Mouse (Mus musculus): Measurements from ENCODE around the gene Csnk1e.
A peak's percentile ranks its signal among the peaks of the same experiment; 100 is the strongest.

Csnk1e gene

DNA sequence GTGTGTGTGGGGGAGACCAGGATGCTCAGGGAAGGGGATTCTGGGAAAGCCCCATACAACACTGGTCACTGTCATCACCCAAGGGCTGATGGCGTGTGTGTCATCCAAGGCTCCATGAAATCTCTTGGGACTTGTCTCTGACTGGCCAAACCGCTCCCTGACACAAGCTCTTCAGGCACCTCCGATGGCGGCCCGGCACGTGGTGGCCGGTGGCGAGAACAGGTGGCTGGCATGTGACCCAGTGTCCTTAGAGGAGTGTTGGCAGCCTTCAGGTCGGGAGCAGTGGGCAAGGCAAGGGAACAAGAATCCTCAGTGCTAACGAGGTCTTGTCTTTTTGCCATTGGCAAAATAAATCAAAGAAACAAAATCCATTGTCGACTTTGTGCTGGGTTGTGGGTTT lies 36.7 kb downstream of the Csnk1e start:
- DNase-seq, result no peak

DNA sequence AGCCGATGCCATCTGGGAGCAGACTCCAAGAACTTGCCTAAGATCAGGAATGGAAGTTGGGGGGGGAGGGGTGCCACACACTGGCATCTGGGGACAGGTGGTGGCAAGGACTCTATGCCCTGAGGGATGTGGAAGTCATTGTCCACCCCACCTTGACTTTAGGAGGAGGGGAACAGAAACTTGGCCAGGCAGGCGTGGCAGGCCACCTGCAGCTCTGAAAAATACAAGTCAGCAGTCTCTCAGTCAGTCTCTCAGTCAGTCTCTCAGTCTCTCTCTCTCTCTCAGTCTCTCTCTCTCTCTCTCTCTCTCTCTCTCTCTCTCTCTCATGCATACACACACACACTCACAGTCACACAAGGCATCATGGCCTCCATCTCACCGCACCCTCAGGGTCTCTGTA lies 37.1 kb downstream of the Csnk1e start:
- DNase-seq, result no peak

DNA sequence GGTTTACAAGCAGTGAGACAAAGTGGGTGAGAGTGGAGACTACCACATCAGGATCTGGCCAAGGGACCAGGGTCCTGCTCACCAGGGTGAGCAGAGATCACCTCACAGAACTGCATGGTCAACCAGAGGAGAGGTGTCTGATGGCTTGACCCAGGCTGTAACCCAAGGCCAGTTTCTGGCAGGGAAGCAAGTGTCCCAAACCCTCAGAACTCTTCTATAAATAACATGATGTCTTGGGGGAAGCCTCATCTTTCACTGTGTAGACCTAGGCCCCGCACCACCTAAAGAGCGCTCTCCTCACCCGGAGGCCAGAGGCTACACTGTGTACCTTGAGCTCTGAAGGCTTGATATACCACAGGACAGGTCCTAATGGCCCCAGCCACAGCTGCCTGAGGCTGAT lies 38.0 kb downstream of the Csnk1e start:
- no peak for DNase-seq

DNA sequence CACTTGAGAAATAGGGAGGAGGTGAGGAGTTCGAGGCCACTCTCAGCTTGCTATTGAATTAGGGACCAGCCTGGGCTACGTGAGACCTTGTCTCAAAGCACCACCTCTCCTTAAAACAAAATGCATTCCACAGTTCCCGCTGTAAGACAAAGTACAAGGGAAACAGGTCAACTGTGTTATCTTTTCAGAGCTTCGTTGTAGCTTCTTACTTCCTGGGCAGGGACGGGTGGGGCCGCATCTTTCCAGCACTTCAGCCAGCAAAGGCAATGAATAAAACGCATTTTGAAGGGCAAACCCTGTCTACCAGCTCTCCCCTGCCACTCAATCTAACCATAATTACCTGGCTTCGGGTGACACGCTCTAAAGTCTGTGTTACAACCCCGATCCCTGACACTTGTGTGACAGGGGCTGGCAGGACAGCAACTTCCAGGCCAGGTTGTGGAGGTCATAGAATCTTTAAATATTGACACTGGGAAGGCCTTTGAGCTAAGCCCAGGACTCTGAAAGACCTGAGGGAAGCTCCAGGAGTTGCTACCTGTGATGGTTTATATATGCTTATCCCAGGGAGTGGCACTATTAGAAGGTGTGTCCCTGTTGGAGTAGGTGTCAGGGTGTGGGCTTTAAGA lies 38.8 kb downstream of the Csnk1e start:
- DNase-seq, result no peak

DNA sequence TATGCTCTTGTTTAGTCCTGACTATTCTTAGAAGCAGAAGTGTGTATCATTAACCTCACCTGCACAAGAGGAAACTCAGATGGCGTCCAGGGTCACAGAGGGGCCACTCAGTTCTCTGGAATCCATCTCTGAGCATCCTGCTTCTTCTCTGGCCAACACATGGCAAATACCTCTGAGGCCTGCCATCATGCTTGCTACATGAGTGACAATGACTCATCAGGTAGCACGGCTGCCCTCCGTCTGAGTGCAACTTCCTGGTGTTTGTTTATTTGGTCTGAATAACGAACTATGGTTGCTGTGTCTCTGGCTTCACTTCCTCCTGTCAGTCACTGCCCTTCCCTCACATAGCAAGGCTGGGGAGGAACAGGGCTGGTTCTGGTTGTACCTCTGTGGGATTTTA lies 40.9 kb downstream of the Csnk1e start:
- DNase-seq, result no peak

DNA sequence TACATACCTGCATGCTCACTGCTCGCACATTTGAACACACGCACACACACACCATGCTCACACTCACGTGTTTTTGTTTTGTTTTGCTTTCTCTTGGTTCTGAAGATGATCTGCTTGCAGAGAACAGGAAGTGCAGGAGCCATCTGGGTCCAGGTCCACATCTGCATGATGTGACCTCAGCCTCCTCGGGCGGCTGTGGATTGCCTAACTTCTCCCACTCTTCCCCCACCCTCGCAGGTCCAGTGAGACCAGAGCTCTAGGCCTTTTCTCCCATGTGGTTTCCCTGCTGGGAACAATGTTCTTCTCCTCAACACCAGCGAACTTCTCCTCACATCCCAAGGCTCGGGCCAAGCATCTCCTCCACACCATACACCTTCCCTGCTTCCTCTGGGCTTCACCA lies 41.6 kb downstream of the Csnk1e start:
- no peak for DNase-seq

DNA sequence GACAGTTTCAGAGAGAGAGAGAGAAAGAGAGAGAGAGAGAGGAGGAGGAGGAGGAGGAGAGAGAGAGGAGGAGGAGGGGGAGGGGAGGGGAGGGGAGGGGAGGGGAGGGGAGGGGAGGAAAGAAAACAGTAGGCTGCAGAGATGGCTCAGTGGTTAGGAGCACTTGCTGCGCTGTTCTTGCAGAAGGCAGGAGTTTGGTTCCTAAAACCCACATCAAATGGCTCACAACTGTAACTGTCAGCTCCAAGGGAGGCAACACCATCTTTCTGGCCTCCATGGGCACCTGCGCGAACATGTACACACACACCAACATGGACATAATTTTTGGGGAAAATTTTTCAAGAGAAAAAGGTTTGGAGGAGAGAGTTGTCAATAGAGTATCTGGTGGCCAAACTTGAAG lies 42.2 kb downstream of the Csnk1e start:
- no peak for DNase-seq

DNA sequence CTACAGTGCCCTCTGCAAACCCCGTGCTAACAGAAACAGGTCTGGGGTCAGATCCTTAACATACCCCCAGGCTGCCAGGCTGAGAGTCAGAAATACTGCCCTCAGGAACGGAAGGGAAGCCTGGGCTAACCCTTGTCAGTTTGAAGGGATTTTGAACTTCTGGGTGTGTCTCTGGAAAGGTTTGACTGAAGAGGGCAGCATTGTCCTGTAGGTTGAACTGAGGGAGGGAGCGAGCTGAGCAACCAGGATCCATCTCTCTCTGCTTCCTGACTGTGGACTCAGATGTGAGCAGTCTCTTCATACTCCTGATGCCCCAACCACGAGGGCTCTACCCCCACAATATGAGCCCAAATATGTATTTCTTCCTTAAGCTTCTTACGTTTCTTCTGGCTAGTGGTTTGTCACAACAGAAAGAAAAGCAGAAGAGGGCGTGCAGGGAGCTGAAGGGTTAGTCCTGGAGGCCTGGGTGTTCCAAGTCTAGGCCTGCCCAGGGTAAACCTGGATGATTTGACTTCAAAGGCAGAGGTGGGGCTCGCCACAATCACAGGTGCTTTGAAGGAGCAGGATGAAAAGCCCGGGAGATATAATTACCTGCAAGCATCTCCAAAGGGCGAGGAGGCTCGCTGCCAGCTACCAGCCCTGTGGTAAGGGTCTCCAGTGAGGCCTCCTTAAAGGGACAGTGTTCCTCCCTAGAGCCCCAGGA lies 43.9 kb downstream of the Csnk1e start:
- DNase-seq, result no peak

DNA sequence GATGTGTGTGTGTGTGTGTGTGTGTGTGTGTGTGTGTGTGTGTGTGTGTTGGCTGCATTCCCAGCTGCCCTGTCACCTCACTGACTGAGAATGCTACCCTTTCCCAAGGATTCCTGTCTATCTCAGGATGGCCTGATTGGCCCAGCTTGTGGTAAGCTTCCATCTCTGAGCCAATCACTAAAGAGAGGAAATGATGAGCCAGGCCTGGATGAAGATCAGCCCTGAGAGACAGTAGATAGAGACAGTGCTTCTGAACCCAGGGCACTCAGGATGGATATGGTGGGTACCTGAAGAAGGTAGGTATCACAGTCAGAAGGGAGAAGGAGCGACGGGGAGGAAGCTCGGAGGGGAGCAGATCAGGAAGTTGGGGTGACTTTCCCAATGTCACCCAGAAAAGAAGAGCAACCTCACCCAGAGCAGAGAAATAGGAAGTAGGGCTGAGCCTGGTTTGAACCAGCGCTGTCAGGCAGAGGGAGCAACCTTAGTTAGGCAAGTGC lies 46.2 kb downstream of the Csnk1e start:
- DNase-seq, result no peak

DNA sequence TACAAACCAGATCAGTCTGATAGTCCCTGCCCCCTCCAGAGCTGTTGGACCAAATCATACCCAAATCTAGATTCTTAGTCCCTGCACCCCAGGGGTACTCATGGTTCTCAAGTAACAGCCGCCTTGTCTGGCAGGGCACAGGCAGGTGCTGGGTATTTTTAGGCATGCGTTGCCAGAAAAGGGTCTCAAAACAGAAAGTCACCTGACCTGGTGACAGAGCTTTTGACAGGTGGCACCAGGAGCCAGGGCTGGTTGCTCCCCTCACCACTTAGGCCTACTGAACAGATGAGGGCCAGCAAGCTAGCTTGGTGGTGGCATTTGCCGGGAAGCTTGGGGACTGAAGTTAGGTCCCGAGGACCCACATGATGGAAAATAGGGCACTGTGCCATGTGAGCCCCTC lies 48.8 kb downstream of the Csnk1e start:
- no peak for DNase-seq

DNA sequence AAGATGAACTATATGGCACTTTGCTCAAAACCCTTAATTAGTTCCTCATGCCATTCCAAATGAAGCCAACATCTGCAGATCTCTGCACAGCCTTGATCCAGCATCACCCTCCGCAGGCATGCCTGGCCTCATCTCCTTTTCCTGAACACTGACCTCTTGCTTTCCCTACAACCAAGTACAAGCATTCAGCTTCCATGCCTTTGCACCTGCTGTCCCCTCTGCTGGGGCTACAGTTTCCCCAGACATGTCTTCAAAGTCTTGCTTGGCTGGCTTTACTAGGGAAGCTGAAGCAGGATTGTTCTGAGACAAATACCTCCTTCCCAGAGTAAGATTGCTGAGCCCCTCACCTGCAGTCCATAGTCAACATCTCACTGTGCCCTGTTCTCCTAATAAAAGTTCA lies 51.1 kb downstream of the Csnk1e start:
- no peak for DNase-seq

DNA sequence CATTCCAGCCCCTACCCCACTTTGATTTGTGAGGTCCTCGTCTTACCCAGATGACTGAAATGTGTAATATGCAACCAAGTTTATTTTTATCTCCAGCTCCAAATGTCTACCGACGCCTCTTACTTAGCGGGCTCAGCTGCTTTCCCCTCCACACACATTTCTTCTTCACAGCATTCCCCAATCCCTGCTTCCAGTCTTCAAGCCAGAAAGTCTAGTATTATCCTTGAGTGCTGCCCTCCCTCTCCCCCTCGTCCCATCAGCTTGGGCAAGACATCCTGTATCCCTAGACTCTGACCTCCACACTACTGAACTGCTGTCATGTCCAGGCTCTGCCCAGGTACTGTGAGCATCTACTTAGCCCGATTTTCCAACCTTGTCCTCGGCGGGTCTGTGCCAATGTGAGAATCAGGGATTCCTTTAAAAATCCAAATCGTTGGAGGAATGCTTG lies 51.6 kb downstream of the Csnk1e start:
- DNase-seq, result no peak

DNA sequence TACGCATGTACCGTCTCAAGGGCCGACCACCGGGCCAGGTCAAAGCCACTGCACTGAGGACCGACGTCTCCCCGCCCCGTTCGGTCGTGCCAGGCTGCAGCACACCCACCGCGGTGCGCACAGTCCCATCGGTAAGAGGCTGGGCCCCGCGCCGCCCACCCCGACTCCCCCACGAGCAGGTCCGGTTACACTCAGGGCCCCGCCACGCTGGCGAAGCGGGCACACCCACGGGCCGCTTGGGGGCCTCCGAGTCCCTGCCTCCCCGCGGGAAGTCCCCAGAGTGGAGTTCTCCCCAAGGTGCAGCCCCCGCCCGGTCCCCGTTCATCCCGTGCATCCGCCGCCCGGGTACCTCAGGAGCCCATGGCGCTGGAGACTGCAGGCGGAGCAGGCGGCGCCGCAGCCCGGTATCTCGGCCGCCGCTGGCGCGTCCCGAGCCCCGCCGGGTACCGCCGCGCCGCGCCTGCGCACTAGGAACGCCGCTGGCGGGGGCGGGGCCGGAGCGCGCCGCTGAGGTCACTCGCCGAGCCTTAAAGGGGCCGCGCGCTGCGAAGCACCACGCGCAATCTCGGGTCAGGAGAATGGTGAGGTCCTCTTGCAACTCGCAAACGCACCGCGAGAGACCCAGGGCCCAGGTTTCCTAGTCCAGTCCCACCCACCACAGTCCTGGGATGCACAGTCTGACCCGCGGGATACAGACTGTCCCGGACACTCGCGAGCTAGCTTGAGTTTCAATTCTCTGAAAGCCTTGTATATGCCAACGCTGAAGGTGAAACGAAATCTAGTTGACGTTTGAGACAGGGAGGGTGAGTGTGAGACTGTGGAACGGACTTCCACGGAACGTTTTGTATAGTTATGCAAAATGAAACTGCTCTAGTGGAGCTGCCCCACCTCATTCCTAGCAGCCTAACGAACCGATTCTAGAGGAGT lies 52.3 kb downstream of the Csnk1e start, which contains the start of gene Tmem184b:
TSS of gene Tmem184b (minus strand) at position 734 of the 927 bp plus-strand sequence.
- peak; percentile 87 for DNase-seq

DNA sequence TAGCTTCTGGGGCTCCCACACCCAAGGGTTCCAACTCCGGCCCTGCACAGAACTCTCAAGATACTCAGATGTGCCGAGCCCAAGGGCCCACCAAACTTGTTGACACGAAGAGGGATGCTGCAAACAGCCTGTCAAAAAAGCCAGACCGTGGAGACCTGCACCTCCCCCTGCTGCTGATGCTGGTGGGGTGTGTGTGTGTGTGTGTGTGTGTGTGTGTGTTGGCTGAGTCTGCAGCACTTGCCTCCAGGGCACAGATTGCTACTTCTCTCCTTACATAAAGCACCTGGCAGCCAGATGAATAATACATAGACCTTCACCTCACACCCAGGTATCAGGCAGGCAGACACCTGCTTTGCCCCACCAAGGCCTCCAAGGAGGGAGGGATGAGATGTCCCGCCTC lies 53.2 kb downstream of the Csnk1e start:
- no peak for DNase-seq

DNA sequence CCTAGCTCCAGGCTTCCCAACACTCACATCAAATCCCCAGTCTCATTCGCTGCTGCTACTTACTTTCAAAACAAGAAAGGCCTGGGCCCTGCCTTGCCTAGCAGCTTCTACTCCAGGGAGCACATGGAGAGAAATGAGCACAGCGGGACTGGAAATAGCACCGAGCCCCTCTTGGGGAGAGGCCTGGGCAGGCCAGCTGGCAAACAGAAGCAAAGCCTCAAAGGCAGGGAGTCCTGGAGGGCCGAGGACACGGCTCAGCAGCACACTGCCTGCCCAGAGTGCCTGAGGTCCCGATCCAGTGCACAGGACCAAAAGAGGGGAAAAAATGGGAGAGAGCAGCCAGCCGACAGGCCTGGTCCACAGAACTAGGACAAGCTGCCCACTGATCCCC lies 54.4 kb downstream of the Csnk1e start:
- DNase-seq, result peak; percentile 47

DNA sequence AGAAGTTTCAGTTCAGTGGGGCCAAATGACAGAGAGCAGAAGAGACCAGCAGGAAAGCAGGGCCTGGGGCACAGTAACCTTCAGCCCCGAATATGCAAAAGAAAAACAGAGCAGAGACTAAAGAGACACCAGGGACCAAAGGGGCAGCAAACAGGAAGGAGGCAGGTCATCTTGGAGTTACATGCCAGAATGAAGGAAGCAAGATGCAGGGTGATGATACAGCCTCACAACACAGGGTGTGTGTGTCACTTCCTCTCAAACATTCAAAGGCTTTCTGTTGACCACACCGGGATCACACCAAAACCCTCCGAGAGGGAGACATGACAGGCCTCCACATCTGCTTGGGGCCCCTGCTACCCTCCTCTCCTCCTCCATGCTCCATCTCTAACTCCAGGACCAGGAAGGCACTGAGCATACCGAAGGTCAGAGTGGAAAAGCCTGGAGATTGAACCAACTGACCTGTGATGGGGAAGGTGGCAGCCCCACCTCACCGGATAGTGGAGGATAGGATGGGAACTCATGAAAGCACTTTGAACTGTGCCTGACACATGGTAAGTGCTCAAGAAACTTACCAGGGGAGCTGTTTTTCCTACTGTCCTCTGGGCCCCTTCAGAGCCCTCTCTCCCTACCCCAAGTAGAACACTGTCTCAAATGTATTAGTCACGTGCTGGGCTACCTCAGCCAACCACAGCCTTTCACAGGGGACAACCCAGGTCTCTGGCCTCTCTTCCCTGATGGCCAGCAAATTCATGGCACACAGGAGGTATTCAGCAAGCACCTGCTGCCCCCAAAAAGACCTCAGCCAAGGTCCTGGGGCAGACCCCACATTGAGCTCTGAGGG lies 55.0 kb downstream of the Csnk1e start:
- no peak for DNase-seq

DNA sequence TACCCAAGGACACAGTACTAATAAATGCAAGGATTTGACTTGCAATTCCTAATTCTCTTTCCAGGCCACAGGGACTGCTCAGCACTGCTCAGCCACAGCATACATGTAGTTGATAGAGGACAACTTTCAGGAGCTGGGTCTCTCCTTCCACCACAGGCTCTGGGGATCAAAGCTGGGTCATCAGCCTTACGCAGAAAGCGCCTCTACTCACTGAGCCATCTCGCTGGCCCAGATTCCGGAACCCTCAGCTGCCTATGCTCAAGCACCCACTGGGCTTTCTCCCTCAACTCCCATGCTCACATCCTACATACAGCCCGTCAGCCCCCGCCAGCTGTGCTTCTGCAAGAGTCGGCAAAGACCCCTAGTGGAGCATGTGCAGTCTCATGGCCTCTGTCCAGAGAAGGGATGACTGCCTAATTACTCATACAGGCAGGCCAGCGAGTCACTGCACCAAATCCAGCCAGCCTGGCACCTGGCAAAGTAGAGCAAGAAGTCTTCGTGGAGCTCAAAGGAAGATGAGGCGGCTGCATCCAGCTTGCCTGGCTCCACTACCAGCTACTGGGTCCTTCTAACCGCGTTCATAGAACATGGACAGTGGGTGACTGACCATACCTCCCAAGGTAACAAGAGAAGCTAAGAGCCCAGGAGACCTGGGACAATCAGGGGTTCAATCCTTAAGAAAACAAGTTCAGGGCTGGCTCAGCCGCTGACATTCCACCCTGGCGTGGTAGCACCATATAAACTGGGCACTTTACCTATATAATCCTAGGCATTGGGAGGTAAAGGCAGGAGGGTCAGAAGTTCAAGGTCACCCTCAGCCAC lies 55.9 kb downstream of the Csnk1e start:
- DNase-seq, result no peak

DNA sequence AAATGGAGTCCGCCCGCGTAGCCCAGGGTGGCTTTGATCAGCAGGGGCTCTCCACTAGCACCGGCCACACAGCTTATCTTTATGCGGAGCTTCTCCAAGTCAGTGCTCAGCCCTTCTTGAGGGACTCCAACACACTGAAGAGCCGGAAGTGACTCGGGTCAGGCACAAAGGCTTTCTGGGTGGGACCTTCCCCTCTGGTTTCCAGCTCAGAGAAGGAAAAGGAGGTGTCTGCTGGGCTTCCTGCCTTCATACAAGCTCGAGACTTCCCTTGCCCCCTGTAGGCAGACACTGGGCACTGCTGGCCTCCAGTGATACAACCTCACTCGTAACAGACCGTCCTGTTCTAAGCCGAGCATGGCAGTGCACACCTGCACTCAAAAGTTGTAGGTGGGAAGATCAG lies 58.6 kb downstream of the Csnk1e start:
- DNase-seq, result no peak

DNA sequence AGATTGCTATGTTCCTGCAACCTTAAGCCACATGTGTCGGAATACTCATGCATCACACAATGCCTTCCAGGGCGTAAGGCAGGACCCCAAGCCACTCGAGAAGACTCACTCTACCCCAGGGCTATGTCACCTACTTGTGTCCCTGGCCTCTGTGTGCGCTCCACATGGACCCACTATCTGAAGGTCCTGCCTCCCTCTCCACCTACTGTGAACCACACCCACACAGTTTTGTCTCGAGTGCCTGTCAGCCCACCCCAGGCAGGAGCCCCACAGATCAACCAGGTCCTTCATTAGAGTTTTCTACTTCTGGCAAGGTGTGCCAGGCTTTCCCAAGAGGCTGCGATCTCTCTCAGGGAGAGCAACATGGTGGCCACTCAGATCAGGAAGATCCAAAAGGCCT lies 60.1 kb downstream of the Csnk1e start:
- DNase-seq, result no peak

DNA sequence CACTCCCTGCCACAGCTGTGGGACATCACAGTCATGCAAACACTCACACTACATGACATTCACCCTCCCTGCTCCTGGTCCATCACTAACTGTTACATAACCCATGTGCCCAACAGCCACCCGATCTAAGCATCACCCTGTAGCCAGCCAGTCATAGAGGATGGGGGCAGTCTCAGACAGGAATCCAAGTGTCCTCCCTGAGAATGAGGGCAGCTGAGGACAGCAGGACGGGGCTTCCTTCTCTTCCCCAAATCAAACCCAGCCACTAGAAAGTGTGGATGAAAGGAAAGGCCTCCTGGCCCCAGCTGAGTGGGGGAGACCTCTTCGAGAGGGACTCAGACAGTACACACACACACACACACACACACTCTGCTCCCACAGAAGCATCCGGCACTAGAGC lies 60.5 kb downstream of the Csnk1e start:
- no peak for DNase-seq

DNA sequence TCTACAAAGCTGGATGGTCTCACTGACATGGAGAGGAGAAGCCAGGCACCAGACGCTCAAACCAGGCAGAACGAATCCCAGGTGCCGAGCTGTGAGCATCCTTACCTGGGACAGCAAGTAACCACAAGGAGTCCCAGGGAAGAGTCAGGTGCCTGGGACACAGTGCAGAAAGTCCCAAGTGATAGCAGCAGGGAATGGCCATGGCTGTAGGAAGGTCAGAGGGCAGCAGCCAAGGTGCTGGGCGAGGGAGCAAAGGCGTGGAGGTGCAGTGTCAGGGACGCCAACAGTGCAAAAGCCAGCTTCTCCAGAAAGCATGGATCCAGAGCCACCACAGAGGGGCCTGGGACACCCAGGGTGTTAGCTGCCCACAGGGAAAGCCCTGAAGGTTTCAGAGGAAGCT lies 62.3 kb downstream of the Csnk1e start:
- DNase-seq, result no peak

DNA sequence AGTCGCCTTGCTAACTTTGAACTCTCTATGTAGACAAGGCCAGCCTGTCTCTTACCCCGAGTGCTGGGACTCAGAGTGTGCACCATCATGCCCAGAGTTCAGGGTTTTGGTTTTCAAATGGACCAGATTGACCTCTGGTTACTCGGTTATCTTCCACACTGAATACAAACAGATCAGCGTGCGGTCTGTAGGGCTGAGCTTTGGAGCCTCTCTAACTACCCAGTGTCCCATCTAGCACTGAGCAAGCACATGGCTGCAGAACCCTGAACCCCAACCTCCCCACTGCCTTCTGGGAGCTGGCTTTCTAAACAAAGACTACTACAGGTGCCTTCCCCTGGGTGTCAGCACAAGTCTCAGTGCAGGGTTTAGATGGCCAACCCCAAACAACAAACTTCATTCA lies 62.8 kb downstream of the Csnk1e start:
- DNase-seq, result no peak
